Mouse (Mus musculus): ENCODE results near the gene Il12b. TPM values are rescaled to one million over a fixed set of nuclear protein-coding genes. Genes with fewer than 3 reads are reported as not detected.

The Il12b gene
- total and polyA plus RNA-seq, 3 experiments = 0.23 TPM; not detected in 2

DNA sequence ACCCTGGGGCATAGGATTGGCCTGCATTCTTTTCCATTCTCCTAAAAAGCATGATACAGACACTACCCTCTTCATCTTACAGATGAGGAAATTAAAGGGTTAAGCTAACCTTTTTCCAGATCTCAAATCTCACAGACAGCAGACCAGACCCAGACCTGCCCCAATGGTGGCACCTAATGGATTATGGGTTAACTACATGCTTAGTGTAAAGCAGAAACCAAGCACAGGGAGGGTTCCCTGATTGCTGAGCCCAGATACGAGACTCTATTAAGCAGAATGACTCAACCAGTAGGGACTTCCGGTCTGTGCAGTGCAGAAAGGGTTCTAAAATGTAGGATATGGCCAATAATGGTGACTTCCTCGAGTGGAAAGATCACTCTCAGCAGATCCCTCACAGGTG is 10.6 kb downstream of the Il12b start:
- Histone ChIP-seq H3K4me1 (ENCODE audit: control insufficient read depth in 1 of 2, insufficient read depth in 2 of 2) (peaks cover 2 to 5% of the 10 kb centered on the region in 2 experiments; a peak in 3 of 4 replicates), H3K9ac (ENCODE audit: insufficient read depth, low read depth) (no peak overlapping the region), H3K27me3 (replicated peaks) (no peaks in the 10 kb centered on the region), H3K4me2 (ENCODE audit: insufficient read depth, low read depth, poor library complexity, severe bottlenecking) (peak overlapping the region; percentile 18; the same call in 1 of the 2 replicates), H3K79me2 (replicated peaks; ENCODE audit: control insufficient read depth, extremely low read depth, insufficient read depth, poor library complexity, severe bottlenecking) (no peaks in the 10 kb centered on the region), H3K4me3 (replicated peaks in 1 of 3; ENCODE audit: low read depth in 2 of 3, low read length in 2 of 3, poor library complexity in 1 of 3) (no peak overlapping the region), H3K36me3 (replicated peaks in 1 of 2; ENCODE audit: control insufficient read depth in 1 of 2, insufficient read depth in 1 of 2, low read length in 1 of 2) (no peaks in the 10 kb centered on the region), H3K27ac (ENCODE audit: insufficient read depth, low read depth) (no peak overlapping the region), H3K9me3 (replicated peaks; ENCODE audit: low read length) (no peaks in the 10 kb centered on the region)
- no peak for DNase-seq (ENCODE audit: extremely low read depth)
- in situ Hi-C loops (cut with MboI; ENCODE audit: low pct_ligation_motif_present, low pct_unique_long_range_greater_than_20kb, low sequenced_read_pairs) = no loop called here
- dilution Hi-C loops (cut with MboI; ENCODE audit: extremely low pct_ligation_motif_present, extremely low pct_unique_long_range_greater_than_20kb, low sequenced_read_pairs) = no loop called here
- TF ChIP-seq ETS1 (conservative IDR thresholded peaks at IDR 0.05; ENCODE audit: low read depth, low read length) (no peak), POLR2AphosphoS2 (IDR thresholded peaks at IDR 0.05; ENCODE audit: low read depth, low read length) (no peak), CTCF (conservative IDR thresholded peaks at IDR 0.05 in 1 of 2, IDR thresholded peaks at IDR 0.05 in 1 of 2; ENCODE audit: low read depth in 2 of 2, low read length in 2 of 2) (peak in 1 of 2 experiments; percentile 63; a peak in 2 of 4 replicates), SMC3 (IDR thresholded peaks at IDR 0.05; ENCODE audit: low read depth, low read length) (peak; percentile 49), RAD21 (IDR thresholded peaks at IDR 0.05; ENCODE audit: low read depth, low read length) (peak; percentile 62)

DNA sequence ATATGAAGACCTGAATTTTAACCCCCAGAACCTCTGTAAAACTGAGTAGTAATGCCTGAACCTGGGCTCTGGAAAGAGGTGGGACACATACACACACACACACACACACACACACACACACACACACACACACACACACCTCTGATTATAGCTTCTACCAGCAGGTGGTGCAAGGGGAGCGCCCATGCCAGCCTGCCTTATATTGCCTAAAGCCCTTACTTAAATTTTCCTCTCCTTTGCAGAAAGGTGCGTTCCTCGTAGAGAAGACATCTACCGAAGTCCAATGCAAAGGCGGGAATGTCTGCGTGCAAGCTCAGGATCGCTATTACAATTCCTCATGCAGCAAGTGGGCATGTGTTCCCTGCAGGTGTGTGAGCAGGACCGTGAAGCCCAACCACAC is 12.4 kb downstream of the Il12b start:
- H3K4me3 ChIP-seq (replicated peaks in 1 of 3; ENCODE audit: low read depth in 2 of 3, low read length in 2 of 3, poor library complexity in 1 of 3) = no peak overlapping the region
- H3K27ac ChIP-seq (ENCODE audit: insufficient read depth, low read depth) = no peak overlapping the region
- DNase-seq (ENCODE audit: extremely low read depth) = peak; percentile 37
- no peak overlapping the region for H3K4me2 ChIP-seq (ENCODE audit: insufficient read depth, low read depth, poor library complexity, severe bottlenecking)
- H3K79me2 ChIP-seq (replicated peaks; ENCODE audit: control insufficient read depth, extremely low read depth, insufficient read depth, poor library complexity, severe bottlenecking) = no peaks in the 10 kb centered on the region
- H3K9ac ChIP-seq (ENCODE audit: insufficient read depth, low read depth) = no peak overlapping the region
- TF ChIP-seq MAZ (IDR thresholded peaks at IDR 0.05; ENCODE audit: low read depth, low read length) (no peak), USF2 (conservative IDR thresholded peaks at IDR 0.05; ENCODE audit: low read depth, low read length) (no peak), JUN (IDR thresholded peaks at IDR 0.05; ENCODE audit: insufficient read depth, low read depth, low read length) (no peak), PAX5 (IDR thresholded peaks at IDR 0.05; ENCODE audit: low read length) (no peak), EP300 (IDR thresholded peaks at IDR 0.05; ENCODE audit: low read length) (no peak), SMC3 (IDR thresholded peaks at IDR 0.05; ENCODE audit: low read depth, low read length) (peak; percentile 90), E2F4 (IDR thresholded peaks at IDR 0.05; ENCODE audit: insufficient replicate concordance, low read depth, low read length) (no peak), CTCF (conservative IDR thresholded peaks at IDR 0.05 in 1 of 2, IDR thresholded peaks at IDR 0.05 in 1 of 2; ENCODE audit: low read depth in 2 of 2, low read length in 2 of 2) (peak in 1 of 2 experiments; percentile 87; a peak in 2 of 4 replicates), POLR2A (IDR thresholded peaks at IDR 0.05; ENCODE audit: low read depth, low read length) (no peak), CHD2 (IDR thresholded peaks at IDR 0.05; ENCODE audit: low read length) (no peak), RCOR1 (conservative IDR thresholded peaks at IDR 0.05; ENCODE audit: low read depth, low read length) (no peak), IRF4 (IDR thresholded peaks at IDR 0.05; ENCODE audit: low read depth, low read length) (peak; percentile 59; the same call in 1 of the 2 replicates), BHLHE40 (IDR thresholded peaks at IDR 0.05; ENCODE audit: low read depth, low read length) (no peak), NRF1 (IDR thresholded peaks at IDR 0.05; ENCODE audit: low read depth, low read length) (no peak), ETS1 (conservative IDR thresholded peaks at IDR 0.05; ENCODE audit: low read depth, low read length) (no peak), ZMIZ1 (IDR thresholded peaks at IDR 0.05; ENCODE audit: low read depth, low read length) (no peak), CHD1 (IDR thresholded peaks at IDR 0.05; ENCODE audit: low read depth, low read length) (no peak), RAD21 (IDR thresholded peaks at IDR 0.05; ENCODE audit: low read depth, low read length) (peak; percentile 78), ZC3H11A (IDR thresholded peaks at IDR 0.05; ENCODE audit: low read depth, low read length) (peak; percentile 51), TBP (conservative IDR thresholded peaks at IDR 0.05; ENCODE audit: low read depth, low read length) (no peak), SIN3A (IDR thresholded peaks at IDR 0.05; ENCODE audit: low read length) (no peak), MEF2A (IDR thresholded peaks at IDR 0.05; ENCODE audit: borderline replicate concordance, low read depth, low read length) (no peak), MYC (IDR thresholded peaks at IDR 0.05; ENCODE audit: low read depth, low read length) (no peak), JUND (conservative IDR thresholded peaks at IDR 0.05; ENCODE audit: low read depth, low read length) (no peak), ZNF384 (IDR thresholded peaks at IDR 0.05; ENCODE audit: low read depth, low read length) (no peak), MXI1 (IDR thresholded peaks at IDR 0.05; ENCODE audit: low read depth, low read length) (no peak), TCF12 (IDR thresholded peaks at IDR 0.05; ENCODE audit: low read depth, low read length) (0 out of 2 replicates have a peak, but pooled peaks have one; percentile 20), GABPA (IDR thresholded peaks at IDR 0.05; ENCODE audit: insufficient replicate concordance, low read depth, low read length) (no peak)
- H3K9me3 ChIP-seq (replicated peaks; ENCODE audit: low read length) = no peaks in the 10 kb centered on the region
- dilution Hi-C loops (cut with MboI; ENCODE audit: extremely low pct_ligation_motif_present, extremely low pct_unique_long_range_greater_than_20kb, low sequenced_read_pairs) (no loop called here), in situ Hi-C loops (cut with MboI; ENCODE audit: low pct_ligation_motif_present, low pct_unique_long_range_greater_than_20kb, low sequenced_read_pairs) (no loop called here)
- H3K27me3 ChIP-seq (replicated peaks) = no peaks in the 10 kb centered on the region
- no peaks in the 10 kb centered on the region for H3K36me3 ChIP-seq (replicated peaks in 1 of 2; ENCODE audit: control insufficient read depth in 1 of 2, insufficient read depth in 1 of 2, low read length in 1 of 2)
- H3K4me1 ChIP-seq (ENCODE audit: control insufficient read depth in 1 of 2, insufficient read depth in 2 of 2) = peaks cover 3 to 5% of the 10 kb centered on the region in 2 experiments
